Mouse (Mus musculus): ENCODE measurements around the gene Pygm.

DNA sequence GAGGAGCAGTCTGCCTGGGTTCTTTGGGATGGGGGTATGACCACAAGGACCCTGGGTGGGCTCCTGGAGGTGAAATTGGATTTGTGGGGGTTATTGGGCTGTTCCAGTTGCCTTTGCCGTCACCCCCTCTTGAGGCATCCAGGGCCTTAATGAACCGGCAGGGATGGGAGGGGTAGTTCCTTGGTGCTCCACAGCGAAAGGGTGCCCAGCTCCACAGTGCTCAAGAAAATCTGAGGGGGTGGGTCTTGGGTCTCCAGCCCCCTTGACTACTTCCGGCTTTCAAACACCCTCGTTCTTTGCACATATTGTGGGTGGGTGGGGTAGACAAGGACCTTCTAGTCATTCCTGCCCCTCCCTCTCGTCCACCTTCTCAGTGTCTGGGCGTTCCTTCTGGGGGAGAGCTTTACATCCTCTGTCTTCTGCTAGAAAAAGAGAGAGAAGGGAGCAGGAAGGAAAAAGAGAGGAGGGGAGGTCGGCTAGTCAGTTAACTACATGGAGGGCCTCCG, 35.7 kb downstream of the Pygm start:
- no peak for TF ChIP-seq CTCF (IDR thresholded peaks at IDR 0.05; ENCODE audit: control insufficient read depth, insufficient read depth, insufficient read length)
- no peak for TF ChIP-seq CEBPB (IDR thresholded peaks at IDR 0.05; ENCODE audit: low read depth)
- TF ChIP-seq MYOG (IDR thresholded peaks at IDR 0.05; ENCODE audit: control insufficient read depth, extremely low read depth, insufficient read length) = no peak
- no peak for TF ChIP-seq MYOD1 (IDR thresholded peaks at IDR 0.05; ENCODE audit: control insufficient read depth, insufficient read length, low read depth)
- no peak for TF ChIP-seq USF1 (IDR thresholded peaks at IDR 0.05; ENCODE audit: low read depth)
- no peak for TF ChIP-seq FOSL1 (IDR thresholded peaks at IDR 0.05; ENCODE audit: insufficient read depth, low read length, poor library complexity, severe bottlenecking)

All from C2C12 (cell line).